Mouse (Mus musculus) embryonic fibroblast, embryonic 13.5 days (primary cell): ENCODE data around the gene Ifi207.
"Not testable (repeated sequence)": the region's sequence is repeated elsewhere in the genome, so short reads cannot be mapped to it uniquely, and the experiment has no call there.

Experiments used
- CTCF ChIP-seq: IDR thresholded peaks from 2 replicates; pipeline ENCODE4 v1.5.1; 2011; ENCODE audit warnings: mild to moderate bottlenecking, control low read depth, low read length, moderate library complexity, borderline replicate concordance; ENCODE audit not compliant: insufficient read depth
- POLR2A ChIP-seq: IDR thresholded peaks from 2 replicates; pipeline ENCODE4 v1.6.1; 2011; ENCODE audit warnings: low read depth, mild to moderate bottlenecking, control low read depth, low read length, moderate library complexity

DNA sequence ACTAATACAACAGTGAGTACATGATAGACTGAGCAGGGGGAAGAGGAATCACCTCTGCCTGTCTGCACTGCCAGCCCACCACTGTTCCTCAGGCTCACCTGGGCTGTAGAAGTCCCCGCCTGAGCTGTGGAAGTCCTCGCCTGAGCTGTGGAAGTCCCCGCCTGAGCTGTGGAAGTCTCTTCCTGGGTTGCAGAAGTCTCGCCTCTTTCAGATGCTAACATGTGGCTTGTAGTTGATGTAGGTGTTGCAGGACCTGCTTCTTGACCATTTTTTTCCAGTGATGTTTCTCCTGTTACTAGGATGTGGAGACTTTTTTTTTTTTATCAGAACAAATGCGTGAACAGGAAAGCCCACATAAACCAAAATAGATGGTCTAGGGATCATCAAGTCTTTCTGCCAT, 18.5 kb upstream of the Ifi207 start:
- TF ChIP-seq POLR2A, CTCF: not testable (repeated sequence)
